Mouse (Mus musculus) midbrain, embryonic 15.5 days (tissue): Measurements from ENCODE around the gene L3hypdh. TPM values are rescaled to one million over a fixed set of nuclear protein-coding genes. Genes with fewer than 3 reads are reported as not detected.
"Not testable (repeated sequence)": the region's sequence is repeated elsewhere in the genome, so short reads cannot be mapped to it uniquely, and the experiment has no call there.

Source experiments
- ATAC-seq: fragments of 200-750 bp; cut with Nextera tagmentation; replicated peaks from 2 replicates; pipeline ENCODE4 v1.8.0; 2017; ENCODE audit warnings: moderate TSS enrichment
- H3K27ac ChIP-seq: fragments of 300-500 bp; sonication (generic); 2 replicates; pipeline ENCODE4 v1.5.1; 2015; ENCODE audit warnings: mild to moderate bottlenecking, inconsistent platforms
- H3K27me3 ChIP-seq: fragments of 300-500 bp; sonication (generic); replicated peaks from 2 replicates; pipeline ENCODE4 v1.6.1; 2015; ENCODE audit warnings: inconsistent platforms
- H3K36me3 ChIP-seq: fragments of 300-500 bp; sonication (generic); replicated peaks from 2 replicates; pipeline ENCODE4 v1.6.1; 2015; ENCODE audit warnings: inconsistent platforms
- H3K4me1 ChIP-seq: fragments of 300-500 bp; sonication (generic); 2 replicates; pipeline ENCODE4 v1.6.1; 2015; ENCODE audit warnings: inconsistent platforms
- H3K4me2 ChIP-seq: fragments of 300-500 bp; sonication (generic); 2 replicates; pipeline ENCODE4 v1.6.1; 2015; ENCODE audit warnings: inconsistent platforms, mild to moderate bottlenecking, moderate library complexity
- H3K4me3 ChIP-seq: fragments of 300-500 bp; sonication (generic); 2 replicates; pipeline ENCODE4 v1.5.1; 2015; ENCODE audit warnings: mild to moderate bottlenecking, inconsistent platforms
- H3K9ac ChIP-seq: fragments of 300-500 bp; sonication (generic); 2 replicates; pipeline ENCODE4 v1.6.1; 2015; ENCODE audit warnings: mild to moderate bottlenecking, inconsistent platforms
- H3K9me3 ChIP-seq: fragments of 300-500 bp; sonication (generic); 2 replicates; pipeline ENCODE4 v1.6.1; 2016; ENCODE audit warnings: inconsistent platforms
- WGBS: fragments of 180-500 bp; shearing (Covaris S2); methylation state at CpG from one replicate; pipeline ENCODE4 v1.1.7; 2015; ENCODE audit warnings: mixed read lengths; 5-methylcytosine and 5-hydroxymethylcytosine counted together
- polyA plus RNA-seq: library from polyadenylated mRNA; unstranded; fragments of >200 nt; fragmentation: Nextera tagmentation; extraction: Ambion mirVana; gene quantifications from 2 replicates; pipeline ENCODE4 v1.2.1, GENCODE M21; 2015

The L3hypdh gene
- polyA plus RNA-seq, 1 experiment from 2014 or later: 11.8 TPM

DNA sequence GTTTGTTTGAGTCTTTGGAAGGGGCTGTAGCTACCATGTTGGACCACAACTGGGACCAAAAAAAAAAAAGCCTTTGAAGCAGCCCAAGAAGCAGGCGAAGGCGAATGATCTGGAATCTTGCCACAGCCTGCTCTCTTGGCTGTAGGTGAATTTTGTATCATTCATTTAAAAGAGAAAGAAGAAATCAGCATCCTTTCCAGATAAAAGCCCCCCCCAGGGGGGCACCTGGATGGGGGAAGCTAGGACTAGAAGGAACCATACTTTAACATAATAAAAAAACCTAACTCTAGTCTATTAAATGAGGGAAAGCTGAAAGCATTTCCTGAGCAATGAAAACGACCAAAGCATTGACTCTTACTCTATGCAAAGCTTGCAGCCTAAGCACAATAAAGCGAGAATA, 34.4 kb downstream of the L3hypdh start:
- no peak for ATAC-seq

GRCm38 (mm10) chr12:72050156-72050555, 35.1 kb downstream of the L3hypdh start:
- not testable (repeated sequence) for H3K9me3 ChIP-seq, ATAC-seq, H3K36me3 ChIP-seq, H3K4me1 ChIP-seq, H3K9ac ChIP-seq, H3K4me3 ChIP-seq, H3K27me3 ChIP-seq, H3K27ac ChIP-seq, H3K4me2 ChIP-seq
- 86% methylated on average over 5 of the region's 5 CpGs for WGBS

More for the DNA sequence above, 34.4 kb downstream of the L3hypdh start:
- Histone ChIP-seq H3K4me1 (no peaks in the 10 kb centered on the region), H3K36me3 (no peaks in the 10 kb centered on the region), H3K4me3 (no peak overlapping the region), H3K27me3 (no peaks in the 10 kb centered on the region), H3K4me2 (no peak overlapping the region), H3K9ac (no peak overlapping the region), H3K27ac (no peak overlapping the region), H3K9me3 (peaks cover 8% of the 10 kb centered on the region; the same call in 1 of the 2 replicates)
- 87% methylated on average over 4 of the region's 4 CpGs for WGBS

DNA sequence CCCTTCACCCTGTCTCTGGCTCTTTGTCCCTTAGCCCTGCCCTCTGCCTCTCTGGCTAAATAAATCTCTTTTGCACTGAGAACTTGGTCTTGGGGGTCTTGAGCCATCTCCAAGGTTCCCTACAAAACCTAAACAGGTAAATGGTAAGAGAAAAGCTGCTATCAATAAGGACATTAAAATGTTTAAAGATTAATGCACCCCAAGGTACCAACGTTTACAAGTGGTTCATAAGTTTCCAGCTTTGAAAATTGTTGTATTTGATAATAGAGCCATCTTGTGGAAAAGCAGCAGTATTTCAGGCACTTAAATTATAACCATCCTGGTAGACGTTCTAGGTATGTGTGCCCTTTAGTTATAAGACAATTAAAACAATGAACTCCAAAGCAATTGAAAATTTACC, 37.7 kb downstream of the L3hypdh start:
- no peaks in the 10 kb centered on the region for H3K36me3 ChIP-seq
- H3K4me1 ChIP-seq: no peaks in the 10 kb centered on the region
- 3% methylated on average over 2 of the region's 2 CpGs for WGBS
- H3K9ac ChIP-seq: no peak overlapping the region
- no peak overlapping the region for H3K4me3 ChIP-seq
- H3K27me3 ChIP-seq: no peaks in the 10 kb centered on the region
- H3K4me2 ChIP-seq: no peak overlapping the region
- ATAC-seq: no peak
- peaks cover 8% of the 10 kb centered on the region; the same call in 1 of the 2 replicates for H3K9me3 ChIP-seq
- H3K27ac ChIP-seq: no peak overlapping the region

DNA sequence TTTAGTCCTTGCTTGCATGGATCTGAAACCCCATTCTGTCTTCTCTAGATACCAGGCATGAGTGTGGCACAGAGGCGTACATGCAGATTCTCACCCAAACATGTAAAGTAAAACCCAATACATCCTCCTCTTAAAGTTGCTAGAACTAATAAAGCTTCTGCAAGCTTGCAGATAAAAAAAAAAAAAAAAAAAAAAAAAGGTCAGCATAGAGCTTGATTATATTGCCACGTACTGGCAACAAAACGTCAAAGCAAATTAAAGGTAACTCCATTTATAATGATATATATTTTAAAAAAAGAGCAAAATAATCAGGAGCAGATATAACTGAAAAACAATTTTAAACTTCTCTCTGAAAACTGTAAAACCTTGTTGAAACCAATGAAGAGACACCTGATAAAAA, 44.0 kb downstream of the L3hypdh start:
- no peaks in the 10 kb centered on the region for H3K27me3 ChIP-seq
- H3K4me2 ChIP-seq: no peak overlapping the region
- H3K9me3 ChIP-seq: no peaks in the 10 kb centered on the region
- H3K9ac ChIP-seq: no peak overlapping the region
- H3K4me1 ChIP-seq: no peaks in the 10 kb centered on the region
- ATAC-seq: no peak
- WGBS: 98% methylated on average over 3 of the region's 3 CpGs
- H3K4me3 ChIP-seq: no peak overlapping the region
- H3K36me3 ChIP-seq: no peaks in the 10 kb centered on the region
- no peak overlapping the region for H3K27ac ChIP-seq

DNA sequence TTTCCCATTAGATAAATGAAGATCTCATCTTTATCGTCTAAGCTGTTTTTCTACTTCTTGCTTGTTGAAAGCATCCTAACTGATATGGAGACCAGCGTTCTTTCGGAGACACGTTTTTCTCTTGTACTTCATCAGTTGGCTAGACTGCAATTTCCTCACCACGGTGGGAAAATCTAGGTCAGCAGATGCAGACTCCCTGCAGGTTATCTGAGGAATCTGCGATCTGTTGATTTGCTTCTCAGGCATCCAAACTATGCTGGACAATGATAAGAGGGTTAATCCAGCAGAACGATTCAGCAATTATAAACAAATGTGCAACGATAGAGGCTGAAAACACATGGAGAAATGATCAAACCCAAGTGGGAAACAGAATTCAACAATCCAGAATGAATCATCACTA, 45.7 kb downstream of the L3hypdh start:
- Histone ChIP-seq H3K4me2 (no peak overlapping the region), H3K4me3 (no peak overlapping the region), H3K4me1 (no peaks in the 10 kb centered on the region), H3K36me3 (no peaks in the 10 kb centered on the region), H3K9ac (no peak overlapping the region), H3K27me3 (no peaks in the 10 kb centered on the region), H3K9me3 (no peaks in the 10 kb centered on the region), H3K27ac (no peak overlapping the region)
- ATAC-seq: no peak
- WGBS: 77% methylated on average over 8 of the region's 8 CpGs

DNA sequence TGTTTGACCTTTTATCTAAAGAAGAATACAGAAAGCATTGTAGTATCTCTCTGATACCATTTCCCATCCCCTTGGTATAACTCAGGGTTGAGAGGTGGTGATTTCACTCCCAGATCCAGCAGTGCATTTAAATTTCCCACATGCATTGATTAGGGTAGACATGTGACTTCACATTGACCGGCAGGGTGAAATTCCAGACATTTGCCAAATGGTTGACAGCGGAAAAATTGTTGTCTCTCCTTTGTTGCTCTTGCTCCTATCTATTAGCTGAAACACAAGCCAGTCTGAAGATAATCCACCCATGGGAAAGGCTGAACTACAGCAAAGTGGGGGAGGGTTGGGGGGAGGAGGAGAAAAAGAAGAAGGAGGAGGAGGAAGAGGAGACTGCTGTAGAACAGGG, 46.4 kb downstream of the L3hypdh start:
- no peak overlapping the region for H3K9ac ChIP-seq
- no peak overlapping the region for H3K4me2 ChIP-seq
- H3K27me3 ChIP-seq: no peaks in the 10 kb centered on the region
- no peak for ATAC-seq
- no peaks in the 10 kb centered on the region for H3K36me3 ChIP-seq
- 64% methylated on average over 2 of the region's 2 CpGs for WGBS
- no peak overlapping the region for H3K4me3 ChIP-seq
- H3K27ac ChIP-seq: no peak overlapping the region
- H3K4me1 ChIP-seq: no peaks in the 10 kb centered on the region
- H3K9me3 ChIP-seq: no peaks in the 10 kb centered on the region

- Histone ChIP-seq H3K27ac (no peak overlapping the region), H3K4me3 (no peak overlapping the region), H3K36me3 (no peaks in the 10 kb centered on the region), H3K27me3 (no peaks in the 10 kb centered on the region), H3K9me3 (no peaks in the 10 kb centered on the region), H3K9ac (no peak overlapping the region), H3K4me1 (no peaks in the 10 kb centered on the region), H3K4me2 (no peak overlapping the region)
- no peak for ATAC-seq
- WGBS: 92% methylated on average over 6 of the region's 6 CpGs
Observed at GRCm38 (mm10) chr12:72037049-72037448, 48.2 kb downstream of the L3hypdh start.

DNA sequence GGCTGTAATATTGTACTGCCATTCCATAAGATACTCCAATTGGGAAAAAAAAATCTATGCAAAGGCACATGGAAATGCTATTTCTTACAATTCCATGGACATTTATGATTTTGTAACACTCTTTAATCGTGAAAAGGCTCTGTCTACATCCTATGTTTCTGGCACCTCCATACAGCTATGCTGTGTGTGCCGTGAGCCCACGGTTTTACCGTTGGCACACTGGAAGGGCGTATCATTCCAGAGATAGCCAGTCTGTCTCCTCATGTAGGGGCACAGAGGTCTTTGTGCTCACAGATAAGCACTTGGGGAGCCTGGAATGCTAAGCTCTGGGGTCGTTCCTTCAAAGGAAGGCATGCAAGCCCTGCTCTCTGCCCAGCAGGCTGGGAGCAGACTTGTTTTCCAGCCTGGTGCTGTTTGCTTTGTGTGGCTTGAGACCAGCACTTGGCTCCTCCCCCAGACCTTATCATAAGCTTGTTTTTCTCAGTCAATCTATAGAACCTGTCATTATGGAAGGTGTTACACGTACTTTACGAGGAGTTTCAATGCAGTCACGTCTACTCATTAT, 49.1 kb downstream of the L3hypdh start:
- WGBS: 69% methylated on average over 9 of the region's 9 CpGs
- H3K9me3 ChIP-seq: no peaks in the 10 kb centered on the region
- H3K36me3 ChIP-seq: no peaks in the 10 kb centered on the region
- no peak overlapping the region for H3K4me2 ChIP-seq
- H3K27me3 ChIP-seq: no peaks in the 10 kb centered on the region
- no peak overlapping the region for H3K4me3 ChIP-seq
- H3K27ac ChIP-seq: no peak overlapping the region
- no peak overlapping the region for H3K9ac ChIP-seq
- no peak for ATAC-seq
- H3K4me1 ChIP-seq: no peaks in the 10 kb centered on the region

- no peak for ATAC-seq
- Histone ChIP-seq H3K4me2 (no peak overlapping the region), H3K4me3 (no peak overlapping the region), H3K9ac (no peak overlapping the region), H3K9me3 (no peaks in the 10 kb centered on the region), H3K4me1 (no peaks in the 10 kb centered on the region), H3K36me3 (no peaks in the 10 kb centered on the region), H3K27ac (no peak overlapping the region), H3K27me3 (no peaks in the 10 kb centered on the region)
- WGBS: 82% methylated on average over 6 of the region's 6 CpGs
Observed at GRCm38 (mm10) chr12:72031794-72032193, 53.4 kb downstream of the L3hypdh start.

- no peak for ATAC-seq
Observed at GRCm38 (mm10) chr12:72031171-72031570, 54.1 kb downstream of the L3hypdh start.

GRCm38 (mm10) chr12:72025275-72025795, 59.9 kb downstream of the L3hypdh start:
- Histone ChIP-seq H3K36me3 (no peaks in the 10 kb centered on the region), H3K4me1 (no peaks in the 10 kb centered on the region), H3K9me3 (no peaks in the 10 kb centered on the region), H3K27me3 (no peaks in the 10 kb centered on the region), H3K4me2 (no peak overlapping the region), H3K4me3 (no peak overlapping the region), H3K9ac (no peak overlapping the region), H3K27ac (no peak overlapping the region)
- WGBS: 35% methylated on average over 6 of the region's 6 CpGs
- ATAC-seq: no peak

More at GRCm38 (mm10) chr12:72031171-72031570, 54.1 kb downstream of the L3hypdh start:
- H3K4me1 ChIP-seq: no peaks in the 10 kb centered on the region
- WGBS: 91% methylated on average over 5 of the region's 5 CpGs
- no peak overlapping the region for H3K9ac ChIP-seq
- no peak overlapping the region for H3K4me3 ChIP-seq
- H3K4me2 ChIP-seq: no peak overlapping the region
- H3K27me3 ChIP-seq: no peaks in the 10 kb centered on the region
- H3K27ac ChIP-seq: no peak overlapping the region
- no peaks in the 10 kb centered on the region for H3K9me3 ChIP-seq
- H3K36me3 ChIP-seq: no peaks in the 10 kb centered on the region

DNA sequence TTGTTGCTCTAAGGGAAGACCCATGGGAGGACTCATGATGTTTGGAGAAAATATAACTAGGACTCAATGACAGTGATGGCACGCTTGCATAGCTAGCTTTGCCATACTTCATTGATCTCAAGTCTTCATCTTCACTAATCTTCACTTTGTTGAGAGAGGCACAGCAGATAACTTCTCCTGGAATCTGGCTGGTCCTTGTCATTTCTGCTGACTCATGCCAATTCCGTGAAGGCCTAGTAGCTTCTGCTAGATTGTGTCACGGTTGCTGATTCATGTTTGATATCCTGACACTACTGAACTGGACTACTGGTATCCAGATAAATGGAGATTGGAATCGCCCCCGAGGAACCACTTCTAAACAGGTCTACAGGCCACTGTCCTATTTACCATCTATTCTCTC, 61.7 kb downstream of the L3hypdh start:
- no peak overlapping the region for H3K9ac ChIP-seq

More for the DNA sequence above, 61.7 kb downstream of the L3hypdh start:
- ATAC-seq: no peak
- Histone ChIP-seq H3K36me3 (no peaks in the 10 kb centered on the region), H3K4me1 (no peaks in the 10 kb centered on the region), H3K27ac (no peak overlapping the region), H3K27me3 (no peaks in the 10 kb centered on the region), H3K9me3 (no peaks in the 10 kb centered on the region), H3K4me2 (no peak overlapping the region), H3K4me3 (no peak overlapping the region)
- 94% methylated on average over 5 of the region's 5 CpGs for WGBS
